Mouse (Mus musculus): Measurements from ENCODE around the gene Bcl2. TPM values are rescaled to one million over a fixed set of nuclear protein-coding genes. Genes with fewer than 3 reads are reported as not detected.

Gene Bcl2
- total and polyA plus RNA-seq, 3 experiments, result 1.2 to 4.9 (median 2.9) TPM

GRCm38 (mm10) chr1:106633207-106633606 is 80.9 kb downstream of the Bcl2 start:
- no peaks in the 10 kb centered on the region for H3K9me3 ChIP-seq (replicated peaks)
- no peak for DNase-seq (ENCODE audit: low spot score)
- TF ChIP-seq POLR2AphosphoS5 (IDR thresholded peaks at IDR 0.05; ENCODE audit: insufficient replicate concordance, low read depth, low read length) (no peak), CTCF (IDR thresholded peaks at IDR 0.05; ENCODE audit: low read depth, low read length) (no peak), GATA1 (IDR thresholded peaks at IDR 0.05; ENCODE audit: borderline replicate concordance, low read length) (no peak), GATA2 (IDR thresholded peaks at IDR 0.05; ENCODE audit: borderline replicate concordance, low read depth, low read length) (no peak), TAL1 (conservative IDR thresholded peaks at IDR 0.05; ENCODE audit: low read depth, low read length) (no peak)
- H3K36me3 ChIP-seq (replicated peaks), result no peaks in the 10 kb centered on the region
- H3K4me1 ChIP-seq (ENCODE audit: insufficient read depth, low read depth, low read length), result no peaks in the 10 kb centered on the region
- ATAC-seq (ENCODE audit: extremely low read depth, insufficient number of reproducible peaks, low FRiP score, poor library complexity, severe bottlenecking), result no peak
- peaks cover 16% of the 10 kb centered on the region for H3K27me3 ChIP-seq (ENCODE audit: insufficient read depth, low read length)
- no peak overlapping the region for H3K4me3 ChIP-seq (ENCODE audit: low read depth, low read length)

DNA sequence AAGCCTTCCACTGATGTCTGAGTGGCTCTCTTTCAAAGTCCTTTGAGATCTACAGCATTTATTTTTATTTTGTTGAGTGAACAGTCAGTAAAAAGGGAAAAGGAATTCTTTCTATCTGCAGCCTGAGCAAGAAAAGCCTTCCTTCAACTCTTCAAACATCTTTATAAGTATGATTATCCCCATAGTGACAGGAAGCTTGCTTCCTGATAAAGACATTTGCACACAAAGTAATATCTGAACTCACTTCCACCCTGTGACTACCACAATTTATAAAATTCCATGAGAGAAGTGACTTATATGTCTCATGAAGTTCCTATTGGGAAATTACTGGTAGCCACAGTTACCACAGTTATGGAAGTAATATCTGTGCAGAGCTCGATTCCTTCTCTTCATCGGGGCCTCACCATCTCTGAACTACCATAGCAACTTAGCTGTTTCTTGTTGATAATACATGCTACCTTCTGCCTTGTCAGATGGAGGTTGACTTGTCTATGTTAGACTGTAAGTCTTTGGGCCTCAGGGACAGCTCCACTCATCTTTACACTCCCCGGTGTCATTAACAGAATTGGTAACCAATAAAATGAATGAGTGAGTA is 82.1 kb downstream of the Bcl2 start:
- ATAC-seq (ENCODE audit: extremely low read depth, insufficient number of reproducible peaks, low FRiP score, poor library complexity, severe bottlenecking), result no peak
- Histone ChIP-seq H3K9me3 (replicated peaks) (no peaks in the 10 kb centered on the region), H3K4me3 (ENCODE audit: low read depth, low read length) (no peak overlapping the region), H3K27me3 (ENCODE audit: insufficient read depth, low read length) (peaks cover 18% of the 10 kb centered on the region), H3K36me3 (replicated peaks) (no peaks in the 10 kb centered on the region), H3K4me1 (ENCODE audit: insufficient read depth, low read depth, low read length) (no peaks in the 10 kb centered on the region)
- TF ChIP-seq GATA1 (IDR thresholded peaks at IDR 0.05; ENCODE audit: borderline replicate concordance, low read length) (no peak), POLR2AphosphoS5 (IDR thresholded peaks at IDR 0.05; ENCODE audit: insufficient replicate concordance, low read depth, low read length) (no peak)
- DNase-seq (ENCODE audit: low spot score), result no peak

DNA sequence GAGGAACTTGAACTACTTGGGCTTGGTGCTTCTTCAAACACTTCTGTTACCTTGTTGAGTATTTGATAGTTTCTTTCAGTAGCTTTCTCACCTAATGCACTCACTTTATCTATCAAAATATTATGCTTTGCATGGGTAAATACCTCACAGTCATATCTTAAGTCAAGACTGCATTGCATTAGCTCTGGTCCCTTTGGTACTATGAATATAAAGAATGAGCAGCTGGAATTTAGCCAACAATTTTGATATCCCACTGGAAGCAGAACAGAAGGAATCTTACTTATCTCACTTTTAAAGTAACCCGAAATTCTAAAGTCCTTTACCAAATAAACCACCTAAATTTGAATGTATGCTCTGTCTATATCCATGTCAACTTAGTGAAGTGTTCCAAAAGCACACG is 83.1 kb downstream of the Bcl2 start:
- TF ChIP-seq TAL1 (conservative IDR thresholded peaks at IDR 0.05; ENCODE audit: low read depth, low read length) (no peak), GATA1 (IDR thresholded peaks at IDR 0.05; ENCODE audit: borderline replicate concordance, low read length) (no peak), GATA2 (IDR thresholded peaks at IDR 0.05; ENCODE audit: borderline replicate concordance, low read depth, low read length) (no peak), CTCF (IDR thresholded peaks at IDR 0.05; ENCODE audit: low read depth, low read length) (no peak), POLR2AphosphoS5 (IDR thresholded peaks at IDR 0.05; ENCODE audit: insufficient replicate concordance, low read depth, low read length) (no peak)
- peaks cover 19% of the 10 kb centered on the region for H3K27me3 ChIP-seq (ENCODE audit: insufficient read depth, low read length)
- H3K36me3 ChIP-seq (replicated peaks), result no peaks in the 10 kb centered on the region
- no peak for ATAC-seq (ENCODE audit: extremely low read depth, insufficient number of reproducible peaks, low FRiP score, poor library complexity, severe bottlenecking)
- no peak overlapping the region for H3K4me3 ChIP-seq (ENCODE audit: low read depth, low read length)
- no peaks in the 10 kb centered on the region for H3K4me1 ChIP-seq (ENCODE audit: insufficient read depth, low read depth, low read length)
- H3K9me3 ChIP-seq (replicated peaks), result no peaks in the 10 kb centered on the region
- no peak for DNase-seq (ENCODE audit: low spot score)

- ATAC-seq (ENCODE audit: extremely low read depth, insufficient number of reproducible peaks, low FRiP score, poor library complexity, severe bottlenecking) (no peak), DNase-seq (ENCODE audit: low spot score) (no peak)
- Histone ChIP-seq H3K4me3 (ENCODE audit: low read depth, low read length) (no peak overlapping the region), H3K36me3 (replicated peaks) (no peaks in the 10 kb centered on the region), H3K9me3 (replicated peaks) (no peaks in the 10 kb centered on the region), H3K27me3 (ENCODE audit: insufficient read depth, low read length) (peaks cover 19% of the 10 kb centered on the region), H3K4me1 (ENCODE audit: insufficient read depth, low read depth, low read length) (no peaks in the 10 kb centered on the region)
- TF ChIP-seq GATA1 (IDR thresholded peaks at IDR 0.05; ENCODE audit: borderline replicate concordance, low read length) (no peak), POLR2AphosphoS5 (IDR thresholded peaks at IDR 0.05; ENCODE audit: insufficient replicate concordance, low read depth, low read length) (no peak), TAL1 (conservative IDR thresholded peaks at IDR 0.05; ENCODE audit: low read depth, low read length) (no peak), GATA2 (IDR thresholded peaks at IDR 0.05; ENCODE audit: borderline replicate concordance, low read depth, low read length) (no peak), CTCF (IDR thresholded peaks at IDR 0.05; ENCODE audit: low read depth, low read length) (no peak)
Measured at GRCm38 (mm10) chr1:106629931-106630682, 84.0 kb downstream of the Bcl2 start.

- Histone ChIP-seq H3K4me1 (ENCODE audit: insufficient read depth, low read depth, low read length) (no peaks in the 10 kb centered on the region), H3K27me3 (ENCODE audit: insufficient read depth, low read length) (peaks cover 19% of the 10 kb centered on the region), H3K4me3 (ENCODE audit: low read depth, low read length) (no peak overlapping the region), H3K36me3 (replicated peaks) (no peaks in the 10 kb centered on the region), H3K9me3 (replicated peaks) (no peaks in the 10 kb centered on the region)
- DNase-seq (ENCODE audit: low spot score), result no peak
- no peak for ATAC-seq (ENCODE audit: extremely low read depth, insufficient number of reproducible peaks, low FRiP score, poor library complexity, severe bottlenecking)
- TF ChIP-seq CTCF (IDR thresholded peaks at IDR 0.05; ENCODE audit: low read depth, low read length) (no peak), GATA2 (IDR thresholded peaks at IDR 0.05; ENCODE audit: borderline replicate concordance, low read depth, low read length) (no peak), GATA1 (IDR thresholded peaks at IDR 0.05; ENCODE audit: borderline replicate concordance, low read length) (no peak), TAL1 (conservative IDR thresholded peaks at IDR 0.05; ENCODE audit: low read depth, low read length) (no peak), POLR2AphosphoS5 (IDR thresholded peaks at IDR 0.05; ENCODE audit: insufficient replicate concordance, low read depth, low read length) (no peak)
Measured at GRCm38 (mm10) chr1:106629470-106629830, 84.6 kb downstream of the Bcl2 start.

- ATAC-seq (ENCODE audit: extremely low read depth, insufficient number of reproducible peaks, low FRiP score, poor library complexity, severe bottlenecking) (no peak), DNase-seq (ENCODE audit: low spot score) (no peak)
- Histone ChIP-seq H3K27me3 (ENCODE audit: insufficient read depth, low read length) (peaks cover 19% of the 10 kb centered on the region), H3K36me3 (replicated peaks) (no peaks in the 10 kb centered on the region), H3K9me3 (replicated peaks) (no peaks in the 10 kb centered on the region), H3K4me3 (ENCODE audit: low read depth, low read length) (no peak overlapping the region), H3K4me1 (ENCODE audit: insufficient read depth, low read depth, low read length) (no peaks in the 10 kb centered on the region)
- TF ChIP-seq POLR2AphosphoS5 (IDR thresholded peaks at IDR 0.05; ENCODE audit: insufficient replicate concordance, low read depth, low read length) (no peak), CTCF (IDR thresholded peaks at IDR 0.05; ENCODE audit: low read depth, low read length) (no peak), GATA2 (IDR thresholded peaks at IDR 0.05; ENCODE audit: borderline replicate concordance, low read depth, low read length) (no peak), GATA1 (IDR thresholded peaks at IDR 0.05; ENCODE audit: borderline replicate concordance, low read length) (no peak)
Measured at GRCm38 (mm10) chr1:106628718-106629469, 85.2 kb downstream of the Bcl2 start.

Data from G1E (cell line).